Mouse (Mus musculus) hindbrain, embryonic 16.5 days (tissue): ENCODE measurements at regions not wholly inside any gene's neighbourhood (a gene's known extent, or its start where the extent isn't known, plus 50 kb on each side); places are given as distances from the start of the nearest gene placed in this dataset.

ENCODE experiments used
- ATAC-seq: fragments of 200-750 bp; cut with Nextera tagmentation; 2 replicates; pipeline ENCODE4 v1.8.0; 2017; ENCODE audit warnings: moderate TSS enrichment, moderate library complexity
- H3K27ac ChIP-seq: fragments of 300-500 bp; sonication (generic); 2 replicates; pipeline ENCODE4 v1.5.1; 2014; ENCODE audit warnings: low read depth, mild to moderate bottlenecking, control low read depth, low read length, moderate library complexity
- H3K27me3 ChIP-seq: fragments of 300-500 bp; sonication (generic); replicated peaks from 2 replicates; pipeline ENCODE4 v1.6.1; 2014; ENCODE audit warnings: low read length; ENCODE audit not compliant: control insufficient read depth, insufficient read depth
- H3K36me3 ChIP-seq: fragments of 300-500 bp; sonication (generic); 2 replicates; pipeline ENCODE4 v1.6.1; 2014; ENCODE audit warnings: mild to moderate bottlenecking, low read length, moderate library complexity, mixed read lengths; ENCODE audit not compliant: control insufficient read depth, insufficient read depth
- H3K4me1 ChIP-seq: fragments of 300-500 bp; sonication (generic); 2 replicates; pipeline ENCODE4 v1.6.1; 2014; ENCODE audit warnings: low read depth, low read length; ENCODE audit not compliant: control insufficient read depth, insufficient read depth
- H3K4me2 ChIP-seq: fragments of 300-500 bp; sonication (generic); 2 replicates; pipeline ENCODE4 v1.6.1; 2014; ENCODE audit warnings: mild to moderate bottlenecking, low read length, control low read depth, moderate library complexity
- H3K4me3 ChIP-seq: fragments of 300-500 bp; sonication (generic); 2 replicates; pipeline ENCODE4 v1.5.1; 2014; ENCODE audit warnings: mild to moderate bottlenecking, low read length, control low read depth, moderate library complexity
- H3K9ac ChIP-seq: fragments of 300-500 bp; sonication (generic); 2 replicates; pipeline ENCODE4 v1.6.1; 2014; ENCODE audit warnings: low read depth, mild to moderate bottlenecking, control low read depth, low read length, moderate library complexity
- H3K9me3 ChIP-seq: fragments of 300-500 bp; sonication (generic); 2 replicates; pipeline ENCODE4 v1.6.1; 2014; ENCODE audit warnings: mild to moderate bottlenecking, low read length, moderate library complexity; ENCODE audit not compliant: control insufficient read depth
- WGBS: fragments of 180-500 bp; shearing (Covaris S2); extraction: QIAGEN DNeasy Blood & Tissue Kit; methylation state at CpG from one replicate; pipeline ENCODE4 v1.1.7; 2014; 5-methylcytosine and 5-hydroxymethylcytosine counted together

- Histone ChIP-seq H3K9me3 (no peaks in the 10 kb centered on the region), H3K9ac (no peak overlapping the region), H3K27me3 (no peaks in the 10 kb centered on the region), H3K27ac (no peak overlapping the region), H3K4me3 (no peak overlapping the region), H3K4me2 (no peak overlapping the region), H3K36me3 (no peaks in the 10 kb centered on the region), H3K4me1 (no peaks in the 10 kb centered on the region)
- no peak for ATAC-seq
- WGBS: 78% methylated on average over 1 of the region's 1 CpGs
Measured at GRCm38 (mm10) chr2:8628007-8628406, 1118.6 kb upstream of the Celf2 start.

- Histone ChIP-seq H3K9me3 (no peaks in the 10 kb centered on the region), H3K4me2 (no peak overlapping the region), H3K4me1 (no peaks in the 10 kb centered on the region), H3K27ac (no peak overlapping the region), H3K9ac (no peak overlapping the region), H3K27me3 (no peaks in the 10 kb centered on the region), H3K36me3 (no peaks in the 10 kb centered on the region), H3K4me3 (no peak overlapping the region)
- WGBS: 94% methylated on average over 2 of the region's 2 CpGs
- no peak for ATAC-seq
Measured at GRCm38 (mm10) chr2:8628485-8629208, 1119.3 kb upstream of the Celf2 start.

- no peak; the same call in 1 of the 2 replicates for ATAC-seq
- Histone ChIP-seq H3K9me3 (no peaks in the 10 kb centered on the region), H3K4me3 (no peak overlapping the region), H3K27ac (no peak overlapping the region), H3K4me2 (no peak overlapping the region), H3K9ac (no peak overlapping the region), H3K4me1 (no peaks in the 10 kb centered on the region; the same call in 1 of the 2 replicates), H3K27me3 (no peaks in the 10 kb centered on the region), H3K36me3 (no peaks in the 10 kb centered on the region)
- WGBS: 46% methylated on average over 7 of the region's 7 CpGs
Measured at GRCm38 (mm10) chr2:8638082-8638481, 1128.7 kb upstream of the Celf2 start.

- no peak overlapping the region for H3K4me3 ChIP-seq
- H3K36me3 ChIP-seq: no peaks in the 10 kb centered on the region
- H3K27me3 ChIP-seq: no peaks in the 10 kb centered on the region
- 55% methylated on average over 3 of the region's 3 CpGs for WGBS
- H3K9ac ChIP-seq: no peak overlapping the region
- ATAC-seq: no peak
- no peak overlapping the region for H3K4me2 ChIP-seq
- no peak overlapping the region for H3K27ac ChIP-seq
- H3K4me1 ChIP-seq: no peaks in the 10 kb centered on the region; the same call in 1 of the 2 replicates
- H3K9me3 ChIP-seq: no peaks in the 10 kb centered on the region
Measured at GRCm38 (mm10) chr2:8639282-8639681, 1129.9 kb upstream of the Celf2 start.

GRCm38 (mm10) chr2:8645463-8645862 is 1136.1 kb upstream of the Celf2 start:
- WGBS: 22% methylated on average over 1 of the region's 1 CpGs
- Histone ChIP-seq H3K27ac (no peak overlapping the region), H3K4me3 (no peak overlapping the region), H3K36me3 (no peaks in the 10 kb centered on the region), H3K4me1 (no peaks in the 10 kb centered on the region), H3K4me2 (no peak overlapping the region), H3K9ac (no peak overlapping the region), H3K9me3 (no peaks in the 10 kb centered on the region), H3K27me3 (no peaks in the 10 kb centered on the region)
- no peak for ATAC-seq

- no peak overlapping the region for H3K27ac ChIP-seq
Measured at GRCm38 (mm10) chr2:8660544-8660943, 1151.2 kb upstream of the Celf2 start.

GRCm38 (mm10) chr2:8673751-8674378 is 1164.5 kb upstream of the Celf2 start:
- H3K27ac ChIP-seq: no peak overlapping the region
- no peaks in the 10 kb centered on the region for H3K36me3 ChIP-seq
- 19% methylated on average over 10 of the region's 10 CpGs for WGBS
- no peak overlapping the region for H3K4me3 ChIP-seq
- H3K4me2 ChIP-seq: peak overlapping the region; percentile 9; the same call in 1 of the 2 replicates
- H3K9me3 ChIP-seq: no peaks in the 10 kb centered on the region
- no peaks in the 10 kb centered on the region; the same call in 1 of the 2 replicates for H3K27me3 ChIP-seq
- ATAC-seq: peak; percentile 89
- no peaks in the 10 kb centered on the region for H3K4me1 ChIP-seq
- no peak overlapping the region for H3K9ac ChIP-seq

More at GRCm38 (mm10) chr2:8660544-8660943, 1151.2 kb upstream of the Celf2 start:
- no peak overlapping the region for H3K4me2 ChIP-seq
- no peaks in the 10 kb centered on the region for H3K27me3 ChIP-seq
- no peak overlapping the region for H3K9ac ChIP-seq
- ATAC-seq: no peak
- H3K4me3 ChIP-seq: no peak overlapping the region
- no peaks in the 10 kb centered on the region for H3K36me3 ChIP-seq
- no peaks in the 10 kb centered on the region for H3K4me1 ChIP-seq
- WGBS: 85% methylated on average over 7 of the region's 7 CpGs
- no peaks in the 10 kb centered on the region for H3K9me3 ChIP-seq

- no peaks in the 10 kb centered on the region for H3K36me3 ChIP-seq
- no peaks in the 10 kb centered on the region for H3K9me3 ChIP-seq
- 0 out of 2 replicates have a peak, but pooled peaks have one; percentile 12 for ATAC-seq
- H3K4me3 ChIP-seq: no peak overlapping the region
- no peak overlapping the region for H3K27ac ChIP-seq
- no peak overlapping the region for H3K4me2 ChIP-seq
- H3K9ac ChIP-seq: no peak overlapping the region
- no peaks in the 10 kb centered on the region for H3K4me1 ChIP-seq
- H3K27me3 ChIP-seq: no peaks in the 10 kb centered on the region; the same call in 1 of the 2 replicates
- WGBS: 76% methylated on average over 4 of the region's 4 CpGs
Measured at GRCm38 (mm10) chr2:8675537-8675936, 1166.2 kb upstream of the Celf2 start.

- Histone ChIP-seq H3K36me3 (no peaks in the 10 kb centered on the region), H3K4me3 (no peak overlapping the region), H3K9me3 (no peaks in the 10 kb centered on the region), H3K4me2 (no peak overlapping the region), H3K4me1 (no peaks in the 10 kb centered on the region), H3K27ac (no peak overlapping the region), H3K9ac (no peak overlapping the region), H3K27me3 (no peaks in the 10 kb centered on the region; the same call in 1 of the 2 replicates)
- no peak for ATAC-seq
- 19% methylated on average over 4 of the region's 4 CpGs for WGBS
Measured at GRCm38 (mm10) chr2:8676546-8676945, 1167.2 kb upstream of the Celf2 start.
